Mouse (Mus musculus) bone marrow macrophage, adult 2 months (primary cell): ENCODE measurements at regions not wholly inside any gene's neighbourhood (a gene's known extent, or its start where the extent isn't known, plus 50 kb on each side); places are given as distances from the start of the nearest gene placed in this dataset.

Experiments
- CTCF ChIP-seq: IDR thresholded peaks from 2 replicates; pipeline ENCODE4 v1.5.1; 2012; ENCODE audit warnings: low read depth, mild to moderate bottlenecking, low read length, moderate library complexity
- POLR2A ChIP-seq: IDR thresholded peaks from 2 replicates; pipeline ENCODE4 v1.6.1; 2012; ENCODE audit warnings: mild to moderate bottlenecking, low read depth, low read length, borderline replicate concordance

GRCm38 (mm10) chr15:61690425-61690824, 767.6 kb upstream of the A1bg start:
- TF ChIP-seq CTCF (no peak), POLR2A (no peak)
